Mouse (Mus musculus): ENCODE results near the gene Alpl. TPM values are rescaled to one million over a fixed set of nuclear protein-coding genes. Genes with fewer than 3 reads are reported as not detected.

The Alpl gene
- polyA plus RNA-seq, 1 experiment from 2014 or later, result 17.1 TPM

GRCm38 (mm10) chr4:137778397-137779184 is 17.6 kb downstream of the Alpl start:
- Histone ChIP-seq H3K4me3 (no peak overlapping the region), H3K27ac (replicated peaks) (no peak overlapping the region), H3K36me3 (no peaks in the 10 kb centered on the region), H3K4me2 (replicated peaks) (no peak overlapping the region), H3K9ac (replicated peaks) (no peak overlapping the region), H3K4me1 (peaks cover 7% of the 10 kb centered on the region), H3K27me3 (no peaks in the 10 kb centered on the region), H3K9me3 (no peaks in the 10 kb centered on the region)
- ATAC-seq (ENCODE audit: low FRiP score, low read depth), result no peak
- 83% methylated on average over 17 of the region's 17 CpGs for WGBS

DNA sequence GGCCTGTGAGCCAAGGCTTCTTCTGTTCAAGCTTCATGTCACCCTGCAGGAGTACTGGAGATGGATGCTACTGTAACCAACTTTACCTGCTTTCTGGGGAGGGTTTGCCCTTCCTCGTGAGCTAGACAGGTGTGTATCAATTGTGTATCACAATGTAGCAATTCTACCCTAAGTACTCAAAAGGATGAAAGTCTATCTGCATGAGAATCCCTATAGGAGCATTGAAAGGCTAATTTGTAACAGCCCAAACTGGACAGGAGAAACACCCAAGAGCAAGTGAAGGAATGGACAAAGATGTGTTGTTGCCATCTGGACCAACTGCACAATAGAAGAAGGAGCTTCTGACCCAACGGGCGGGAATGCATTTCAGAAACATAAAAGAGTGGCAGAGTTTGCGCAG is 18.3 kb downstream of the Alpl start:
- no peak for ATAC-seq (ENCODE audit: low FRiP score, low read depth)
- Histone ChIP-seq H3K27ac (replicated peaks) (no peak overlapping the region), H3K4me3 (no peak overlapping the region), H3K27me3 (no peaks in the 10 kb centered on the region), H3K4me1 (peaks cover 9% of the 10 kb centered on the region; the same call in 1 of the 2 replicates), H3K4me2 (replicated peaks) (no peak overlapping the region), H3K9ac (replicated peaks) (no peak overlapping the region), H3K9me3 (no peaks in the 10 kb centered on the region), H3K36me3 (no peaks in the 10 kb centered on the region)
- WGBS, result 91% methylated on average over 4 of the region's 4 CpGs

DNA sequence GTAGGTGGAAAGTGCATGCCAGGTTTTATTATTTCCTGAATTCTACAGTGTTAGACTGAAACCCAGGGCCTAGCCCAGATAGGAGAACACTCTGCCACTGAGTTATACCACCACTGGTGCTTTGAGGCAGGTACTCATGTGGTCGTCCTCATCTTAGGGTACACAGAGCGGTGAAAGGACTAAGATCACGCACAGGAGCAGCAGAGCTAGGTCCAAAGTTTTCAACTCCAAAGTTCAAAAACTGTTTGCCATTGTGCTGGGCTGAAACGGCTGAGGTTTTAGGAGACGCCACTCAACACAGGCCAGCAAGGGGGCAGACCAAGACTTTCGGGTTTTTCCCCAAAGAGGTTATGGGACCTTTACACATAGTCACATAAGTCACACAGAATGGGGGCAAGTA is 21.7 kb downstream of the Alpl start:
- 89% methylated on average over 6 of the region's 6 CpGs for WGBS
- no peak overlapping the region for H3K4me2 ChIP-seq (replicated peaks)
- no peak for ATAC-seq (ENCODE audit: low FRiP score, low read depth)
- H3K27me3 ChIP-seq, result no peaks in the 10 kb centered on the region
- no peaks in the 10 kb centered on the region for H3K9me3 ChIP-seq
- H3K27ac ChIP-seq (replicated peaks), result 0 out of 2 replicates have a peak overlapping the region, but pooled peaks have one; percentile 2
- H3K4me3 ChIP-seq, result no peak overlapping the region
- no peaks in the 10 kb centered on the region for H3K36me3 ChIP-seq
- no peak overlapping the region for H3K9ac ChIP-seq (replicated peaks)
- H3K4me1 ChIP-seq, result peaks cover 9% of the 10 kb centered on the region; the same call in 1 of the 2 replicates

DNA sequence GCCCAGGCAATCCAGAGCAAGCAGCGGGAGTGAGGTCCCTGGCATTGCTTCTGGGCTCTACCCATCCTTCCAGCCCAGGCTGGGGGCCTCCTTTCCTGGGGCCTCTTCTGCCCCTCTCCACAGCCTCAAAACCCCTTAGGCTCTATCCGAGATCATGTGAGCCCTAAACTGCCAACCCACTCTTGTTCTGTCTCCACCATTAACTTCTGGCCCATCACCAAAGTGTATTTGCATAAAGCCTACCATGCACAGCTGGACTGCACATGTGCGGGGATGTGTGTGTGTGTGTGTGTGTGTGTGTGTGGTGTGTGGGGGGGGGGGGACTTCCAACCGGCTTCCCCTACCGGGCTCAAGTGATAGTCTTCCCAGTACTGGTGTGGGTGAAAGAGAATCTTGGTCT is 22.2 kb downstream of the Alpl start:
- H3K27me3 ChIP-seq, result no peaks in the 10 kb centered on the region
- H3K36me3 ChIP-seq, result no peaks in the 10 kb centered on the region
- H3K4me1 ChIP-seq, result peaks cover 9% of the 10 kb centered on the region; the same call in 1 of the 2 replicates
- H3K4me3 ChIP-seq, result no peak overlapping the region
- H3K9ac ChIP-seq (replicated peaks), result no peak overlapping the region
- 0 out of 2 replicates have a peak overlapping the region, but pooled peaks have one; percentile 2 for H3K27ac ChIP-seq (replicated peaks)
- no peak overlapping the region for H3K4me2 ChIP-seq (replicated peaks)
- no peak for ATAC-seq (ENCODE audit: low FRiP score, low read depth)
- no peaks in the 10 kb centered on the region for H3K9me3 ChIP-seq
- 78% methylated on average over 5 of the region's 5 CpGs for WGBS

DNA sequence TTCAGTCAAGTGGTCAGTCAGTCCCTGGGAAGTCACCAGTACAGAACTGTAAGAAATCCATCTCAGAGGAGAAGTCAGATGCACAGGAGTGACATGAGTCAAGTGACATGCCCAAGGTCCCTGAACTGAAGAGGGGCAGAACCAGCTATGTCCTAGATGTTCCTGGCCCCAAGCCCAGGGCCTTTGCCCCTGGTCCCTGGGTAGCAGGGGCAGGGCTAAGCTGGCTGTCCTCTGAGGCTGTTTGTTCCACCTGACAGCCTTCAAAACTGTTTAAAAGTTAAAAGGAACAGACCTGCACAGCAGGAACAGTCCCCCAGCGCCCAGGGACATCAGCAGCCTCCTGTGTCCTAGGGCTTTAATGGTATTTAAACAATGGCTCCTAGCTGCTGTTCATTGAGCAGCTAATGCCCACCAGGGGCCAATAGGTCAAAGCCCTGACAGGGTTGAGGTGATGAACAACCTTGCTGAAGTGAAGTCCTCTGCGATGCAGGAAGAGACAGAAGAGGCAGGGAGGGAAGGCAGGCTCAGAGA is 22.8 kb downstream of the Alpl start:
- ATAC-seq (ENCODE audit: low FRiP score, low read depth), result no peak
- H3K36me3 ChIP-seq, result no peaks in the 10 kb centered on the region
- WGBS, result 7% methylated on average over 2 of the region's 2 CpGs

DNA sequence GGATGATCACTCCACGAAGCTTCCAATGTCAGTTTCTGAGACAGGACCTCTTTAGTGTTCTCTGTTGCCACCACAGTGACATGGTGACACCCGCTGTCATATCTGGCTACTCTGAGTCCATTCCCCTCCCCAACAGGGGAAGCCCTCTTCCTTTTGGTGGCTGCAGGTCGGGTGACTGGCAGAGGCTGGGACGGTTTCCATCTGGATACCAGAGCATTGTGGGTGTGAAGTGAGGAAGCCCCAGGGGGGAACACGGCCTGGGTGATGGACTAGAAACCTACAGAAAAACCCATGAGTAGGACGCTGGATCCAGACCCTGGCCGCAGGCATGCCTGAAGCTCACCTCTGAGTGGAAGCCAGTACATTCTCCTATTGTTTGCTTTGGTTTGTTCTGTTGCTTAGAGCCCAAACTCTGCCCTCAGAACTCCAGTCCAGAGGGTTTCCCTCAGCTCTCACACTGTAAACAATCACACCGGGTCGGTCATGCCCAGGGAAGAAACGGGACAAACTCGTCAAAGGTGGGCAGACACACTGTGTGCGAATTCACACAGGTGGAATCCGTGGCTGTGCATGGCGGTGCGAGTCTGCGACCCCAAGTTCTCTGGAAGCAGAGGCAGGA is 23.6 kb downstream of the Alpl start:
- H3K27ac ChIP-seq (replicated peaks), result no peak overlapping the region
- H3K4me1 ChIP-seq, result peaks cover 13% of the 10 kb centered on the region; the same call in 1 of the 2 replicates
- H3K9me3 ChIP-seq, result no peaks in the 10 kb centered on the region
- WGBS, result 88% methylated on average over 16 of the region's 16 CpGs
- no peaks in the 10 kb centered on the region for H3K36me3 ChIP-seq
- H3K4me2 ChIP-seq (replicated peaks), result no peak overlapping the region
- no peaks in the 10 kb centered on the region for H3K27me3 ChIP-seq
- H3K9ac ChIP-seq (replicated peaks), result no peak overlapping the region
- no peak for ATAC-seq (ENCODE audit: low FRiP score, low read depth)
- H3K4me3 ChIP-seq, result no peak overlapping the region

More for the DNA sequence above, 22.8 kb downstream of the Alpl start:
- H3K27me3 ChIP-seq, result no peaks in the 10 kb centered on the region
- H3K4me3 ChIP-seq, result no peak overlapping the region
- H3K4me1 ChIP-seq, result peaks cover 9% of the 10 kb centered on the region; the same call in 1 of the 2 replicates
- H3K9me3 ChIP-seq, result no peaks in the 10 kb centered on the region
- no peak overlapping the region; the same call in 1 of the 2 replicates for H3K9ac ChIP-seq (replicated peaks)
- H3K27ac ChIP-seq (replicated peaks), result 0 out of 2 replicates have a peak overlapping the region, but pooled peaks have one; percentile 25
- H3K4me2 ChIP-seq (replicated peaks), result no peak overlapping the region

GRCm38 (mm10) chr4:137771749-137772148 is 24.4 kb downstream of the Alpl start:
- no peaks in the 10 kb centered on the region for H3K9me3 ChIP-seq
- no peak for ATAC-seq (ENCODE audit: low FRiP score, low read depth)
- H3K4me3 ChIP-seq, result no peak overlapping the region
- H3K27ac ChIP-seq (replicated peaks), result no peak overlapping the region
- no peaks in the 10 kb centered on the region for H3K36me3 ChIP-seq
- 78% methylated on average over 3 of the region's 3 CpGs for WGBS
- H3K27me3 ChIP-seq, result no peaks in the 10 kb centered on the region
- no peak overlapping the region for H3K4me2 ChIP-seq (replicated peaks)
- H3K9ac ChIP-seq (replicated peaks), result no peak overlapping the region
- H3K4me1 ChIP-seq, result peaks cover 14% of the 10 kb centered on the region; the same call in 1 of the 2 replicates

DNA sequence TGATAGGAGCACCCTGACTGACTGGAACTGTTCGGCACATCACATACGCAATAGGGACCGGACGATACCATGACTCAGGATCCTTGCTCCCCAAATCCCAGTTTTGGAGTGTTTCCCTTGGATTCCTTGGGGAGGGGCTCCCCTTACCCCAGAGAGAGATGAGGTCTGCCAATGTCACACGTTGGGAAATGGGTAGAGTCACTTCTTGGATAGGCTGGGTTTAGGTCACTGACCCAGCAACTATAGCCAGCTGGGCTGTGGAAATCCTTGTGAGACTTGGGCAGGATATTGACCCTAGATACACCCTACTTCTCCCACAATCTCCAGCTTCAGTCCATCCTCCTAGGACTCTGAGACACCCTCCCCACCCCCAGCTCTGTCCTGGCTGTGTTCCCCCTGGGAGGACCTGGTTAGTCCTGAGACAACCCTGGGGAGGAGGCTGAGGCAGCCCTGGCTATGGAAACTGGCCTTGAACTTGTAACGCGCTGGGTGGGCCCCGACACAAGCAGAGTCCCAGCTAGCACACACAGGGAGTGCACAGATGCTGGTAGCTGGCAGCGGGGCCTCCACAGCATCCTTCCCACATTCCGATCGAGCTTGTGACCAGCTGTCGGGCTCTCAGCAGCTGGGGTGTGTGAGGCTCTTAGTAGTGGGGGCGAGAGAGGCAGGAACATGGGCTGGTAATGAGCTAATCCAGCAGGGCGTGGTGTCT is 25.1 kb downstream of the Alpl start:
- Histone ChIP-seq H3K4me1 (peaks cover 21% of the 10 kb centered on the region), H3K9me3 (no peaks in the 10 kb centered on the region), H3K27me3 (no peaks in the 10 kb centered on the region), H3K4me3 (no peak overlapping the region), H3K4me2 (replicated peaks) (no peak overlapping the region), H3K27ac (replicated peaks) (no peak overlapping the region), H3K36me3 (no peaks in the 10 kb centered on the region), H3K9ac (replicated peaks) (no peak overlapping the region)
- ATAC-seq (ENCODE audit: low FRiP score, low read depth), result no peak
- WGBS, result 77% methylated on average over 14 of the region's 14 CpGs

- Histone ChIP-seq H3K9me3 (no peaks in the 10 kb centered on the region), H3K9ac (replicated peaks) (0 out of 2 replicates have a peak overlapping the region, but pooled peaks have one; percentile 11), H3K4me2 (replicated peaks) (no peak overlapping the region), H3K27me3 (no peaks in the 10 kb centered on the region), H3K4me3 (no peak overlapping the region), H3K36me3 (no peaks in the 10 kb centered on the region), H3K4me1 (peaks cover 35% of the 10 kb centered on the region), H3K27ac (replicated peaks) (no peak overlapping the region)
- 60% methylated on average over 7 of the region's 7 CpGs for WGBS
- ATAC-seq (ENCODE audit: low FRiP score, low read depth), result no peak
These were observed 26.5 kb downstream of the Alpl start for GRCm38 (mm10) chr4:137769635-137770034.

DNA sequence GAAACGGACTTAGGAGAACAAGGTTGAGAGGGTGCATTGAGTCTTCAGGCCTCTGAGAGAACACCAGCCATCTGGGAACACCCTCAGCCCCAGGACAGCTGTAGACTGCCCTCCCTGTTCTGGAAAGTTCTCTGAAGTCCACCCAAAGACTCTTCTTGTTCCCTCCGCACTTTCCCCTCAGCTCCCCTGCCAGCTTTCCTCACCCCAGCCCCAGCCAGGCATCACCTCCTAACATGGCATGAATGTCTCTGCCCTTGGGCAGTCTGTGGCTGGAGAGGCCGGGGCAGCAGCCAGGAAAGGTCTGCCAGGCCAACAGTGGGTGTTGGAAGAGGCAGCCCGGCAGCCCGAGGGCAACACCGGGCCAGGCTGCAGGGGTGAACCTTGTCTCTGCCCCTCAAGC is 27.4 kb downstream of the Alpl start:
- H3K4me2 ChIP-seq (replicated peaks), result no peak overlapping the region
- no peak overlapping the region for H3K4me3 ChIP-seq
- ATAC-seq (ENCODE audit: low FRiP score, low read depth), result no peak
- no peak overlapping the region for H3K9ac ChIP-seq (replicated peaks)
- H3K27me3 ChIP-seq, result no peaks in the 10 kb centered on the region
- WGBS, result 88% methylated on average over 6 of the region's 6 CpGs
- H3K27ac ChIP-seq (replicated peaks), result no peak overlapping the region
- no peaks in the 10 kb centered on the region for H3K36me3 ChIP-seq
- H3K9me3 ChIP-seq, result no peaks in the 10 kb centered on the region
- peaks cover 39% of the 10 kb centered on the region for H3K4me1 ChIP-seq

GRCm38 (mm10) chr4:137768381-137768780 is 27.8 kb downstream of the Alpl start:
- no peak overlapping the region for H3K4me3 ChIP-seq
- no peaks in the 10 kb centered on the region for H3K9me3 ChIP-seq
- H3K4me1 ChIP-seq, result peaks cover 35% of the 10 kb centered on the region
- H3K4me2 ChIP-seq (replicated peaks), result no peak overlapping the region
- ATAC-seq (ENCODE audit: low FRiP score, low read depth), result no peak
- H3K9ac ChIP-seq (replicated peaks), result no peak overlapping the region
- no peaks in the 10 kb centered on the region for H3K27me3 ChIP-seq
- H3K27ac ChIP-seq (replicated peaks), result no peak overlapping the region
- WGBS, result 75% methylated on average over 5 of the region's 5 CpGs
- H3K36me3 ChIP-seq, result no peaks in the 10 kb centered on the region

- H3K27ac ChIP-seq (replicated peaks), result peak overlapping the region; percentile 85
- no peak for ATAC-seq (ENCODE audit: low FRiP score, low read depth)
- H3K4me2 ChIP-seq (replicated peaks), result no peak overlapping the region
- H3K9ac ChIP-seq (replicated peaks), result no peak overlapping the region
- H3K9me3 ChIP-seq, result no peaks in the 10 kb centered on the region
- H3K27me3 ChIP-seq, result no peaks in the 10 kb centered on the region
- peaks cover 39% of the 10 kb centered on the region for H3K4me1 ChIP-seq
- no peak overlapping the region for H3K4me3 ChIP-seq
- no peaks in the 10 kb centered on the region for H3K36me3 ChIP-seq
- 20% methylated on average over 5 of the region's 5 CpGs for WGBS
These were observed 29.8 kb downstream of the Alpl start for GRCm38 (mm10) chr4:137766365-137766764.
